Mouse (Mus musculus): Measurements from ENCODE around the gene Arhgap17. TPM values are rescaled to one million over a fixed set of nuclear protein-coding genes. Genes with fewer than 3 reads are reported as not detected.

The Arhgap17 gene
- total RNA-seq, 2 experiments from 2014 or later: 28.8 to 31.7 TPM

DNA sequence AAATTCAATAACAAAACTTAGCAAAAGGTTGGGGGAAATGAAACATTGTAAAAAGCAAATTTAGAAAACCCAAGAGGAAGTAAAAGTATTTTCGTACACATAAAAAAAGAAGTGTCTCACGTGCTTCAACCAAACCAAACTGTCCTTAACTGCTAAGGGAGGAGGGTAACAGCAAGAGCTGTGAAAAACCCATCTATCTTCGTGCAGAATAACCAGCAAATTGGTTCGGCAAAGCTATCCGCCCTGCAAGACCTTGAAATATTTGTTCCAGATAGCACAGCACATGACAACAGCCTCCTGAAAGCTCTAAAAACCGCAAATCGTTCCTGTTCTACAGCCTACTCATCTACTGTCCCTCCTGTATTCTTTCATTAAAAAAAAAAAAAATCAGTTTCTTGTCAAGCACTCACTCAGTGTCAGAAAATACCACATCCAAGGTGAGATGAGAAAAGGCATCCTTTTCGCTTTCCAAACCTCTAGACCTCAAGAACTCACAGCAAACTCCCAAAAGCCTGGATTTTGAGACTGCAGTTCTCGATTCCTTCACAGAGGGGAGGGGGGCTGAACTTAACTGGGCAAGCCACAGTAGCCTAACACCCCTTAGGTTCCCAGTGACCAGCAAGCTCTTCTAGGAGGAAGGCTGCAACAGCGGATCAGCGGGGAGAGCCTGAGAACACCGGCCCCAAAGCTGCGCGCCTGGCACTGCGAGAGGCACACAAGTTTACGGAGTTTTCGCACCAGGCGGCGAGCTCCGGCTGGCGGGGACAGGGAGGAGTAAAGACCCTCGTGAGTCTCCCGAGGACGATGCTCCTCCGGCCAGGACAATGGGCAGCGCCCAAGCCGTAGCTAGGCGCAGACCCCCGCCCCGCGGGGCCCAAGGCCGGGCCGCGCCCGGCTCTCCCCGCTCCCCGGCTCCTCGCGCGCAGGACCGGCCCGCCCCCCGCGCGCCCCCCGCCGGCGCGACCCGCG, 653 bp downstream of the Arhgap17 start:
- peak; percentile 39 to 60 for DNase-seq (ENCODE audit: low spot score in 2 of 2)

DNA sequence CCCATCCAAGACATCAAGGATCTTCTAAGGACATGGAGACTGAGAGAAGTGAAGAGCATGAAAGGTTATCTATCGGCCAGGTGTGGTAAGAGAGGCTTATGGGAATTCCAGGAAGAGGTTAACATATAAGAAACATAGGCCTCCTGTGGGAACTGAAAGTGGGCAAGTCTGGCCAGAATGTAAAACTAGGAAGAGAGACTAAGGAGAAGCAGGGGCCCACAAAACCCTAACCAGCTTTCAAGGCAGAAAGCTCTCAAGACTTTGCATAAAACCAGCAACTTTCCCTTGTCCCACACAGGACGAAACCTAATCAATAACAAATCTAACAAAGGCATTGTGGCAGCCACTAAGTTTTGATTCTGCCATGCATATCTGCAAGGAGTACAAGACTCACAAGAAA, 1.5 kb downstream of the Arhgap17 start:
- DNase-seq (ENCODE audit: low spot score in 2 of 2): no peak

DNA sequence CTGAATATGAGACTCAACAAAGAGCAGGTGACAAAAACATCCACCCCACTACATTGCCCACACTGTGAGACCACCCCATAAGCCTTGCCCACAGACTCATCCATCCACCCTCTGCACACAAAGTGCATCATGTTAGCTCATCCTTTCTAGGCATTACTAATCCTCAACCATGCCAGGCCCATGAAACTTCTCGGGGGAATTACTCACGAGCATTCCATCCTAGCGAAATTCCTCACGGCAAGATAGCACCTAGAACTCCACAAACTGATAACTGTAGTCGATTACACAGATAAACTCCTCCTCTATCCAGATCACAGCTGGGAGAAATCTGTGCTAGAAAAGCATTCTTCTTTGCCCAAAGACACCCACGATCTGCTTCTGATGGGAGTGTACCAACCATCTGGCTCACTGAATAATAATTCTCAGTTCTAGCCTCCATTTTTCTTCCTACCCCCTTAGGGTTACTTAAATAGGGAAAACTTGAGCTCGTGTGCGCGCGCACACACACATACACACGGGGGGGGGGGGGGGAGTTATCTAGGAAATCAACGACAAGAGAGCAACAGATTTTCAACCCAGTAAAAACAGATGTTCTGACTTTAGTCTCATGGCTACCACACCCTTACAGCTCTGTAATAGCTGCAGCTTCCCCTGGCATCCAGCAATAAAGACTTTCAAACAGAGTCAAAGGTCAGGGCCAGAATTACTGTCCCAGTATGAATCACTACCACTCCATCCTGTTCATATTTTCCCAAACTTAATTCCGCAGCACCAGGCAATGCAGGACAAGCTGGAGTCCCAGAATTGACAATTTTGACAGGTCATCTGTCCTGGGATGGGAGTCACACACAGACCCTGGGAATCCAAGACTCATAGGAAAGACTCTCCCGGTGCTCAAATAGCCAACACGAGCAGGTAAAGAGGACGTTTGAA, 2.2 kb downstream of the Arhgap17 start:
- DNase-seq (ENCODE audit: low spot score in 2 of 2): no peak

DNA sequence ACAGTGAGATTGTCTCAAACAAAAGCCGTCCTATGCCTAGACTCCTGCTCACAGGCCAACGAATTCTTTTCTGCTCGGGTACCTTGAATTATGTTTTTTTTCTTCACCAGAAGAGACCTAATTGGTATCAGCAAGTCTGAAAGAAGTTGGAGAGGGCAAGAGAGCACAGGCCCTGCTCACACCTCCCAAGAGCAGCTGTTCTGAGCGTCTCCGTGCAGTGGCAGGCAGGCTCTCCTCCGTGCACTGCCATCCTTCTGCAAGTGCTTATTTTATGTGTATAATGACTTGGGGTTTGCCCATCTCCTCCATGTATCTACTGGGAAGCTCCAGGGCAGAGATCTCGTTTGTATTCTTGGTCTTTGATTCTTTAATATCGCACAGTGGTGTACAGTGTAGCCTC, 2.9 kb downstream of the Arhgap17 start:
- DNase-seq (ENCODE audit: low spot score in 2 of 2): no peak

DNA sequence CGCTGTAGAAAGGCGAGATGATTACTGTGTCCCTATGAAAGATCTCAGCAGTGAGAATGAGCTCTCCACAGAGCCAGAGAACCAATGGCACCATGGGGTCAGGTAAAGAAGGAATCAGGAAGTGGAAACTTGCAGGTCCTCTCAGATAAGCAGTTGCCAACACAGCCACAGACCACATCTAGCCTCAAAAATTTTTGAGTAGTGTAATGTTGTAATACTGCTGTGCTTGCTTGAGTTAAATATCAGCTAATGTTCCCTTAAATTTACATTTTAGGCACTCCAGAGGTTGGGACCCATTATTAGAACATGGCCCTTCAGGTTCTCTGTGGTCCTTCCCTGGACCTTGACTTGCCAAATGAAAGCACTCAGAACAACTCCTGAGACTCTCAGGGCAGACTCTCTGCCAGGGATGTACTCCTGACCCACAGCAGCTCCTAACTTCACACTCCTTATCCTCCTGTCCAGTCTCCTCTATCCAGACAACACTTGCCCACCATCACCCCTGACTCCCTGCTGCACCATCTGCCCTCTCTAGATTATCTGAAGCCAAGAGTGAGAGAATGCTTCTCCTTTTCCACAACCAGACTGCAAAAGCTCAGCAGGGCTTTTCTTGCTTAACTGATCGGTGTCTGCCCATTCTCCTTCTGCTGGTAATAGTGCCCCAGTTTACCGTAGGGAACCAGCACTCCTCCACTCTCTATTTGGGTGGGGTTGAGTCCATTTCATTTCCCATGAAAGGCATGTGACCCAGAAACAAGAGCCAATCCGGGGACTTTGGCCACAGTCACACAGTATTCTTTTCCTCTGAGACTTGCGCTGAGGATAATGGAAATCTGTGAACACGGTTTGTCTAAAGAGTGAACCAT, 3.6 kb downstream of the Arhgap17 start:
- no peak for DNase-seq (ENCODE audit: low spot score in 2 of 2)

DNA sequence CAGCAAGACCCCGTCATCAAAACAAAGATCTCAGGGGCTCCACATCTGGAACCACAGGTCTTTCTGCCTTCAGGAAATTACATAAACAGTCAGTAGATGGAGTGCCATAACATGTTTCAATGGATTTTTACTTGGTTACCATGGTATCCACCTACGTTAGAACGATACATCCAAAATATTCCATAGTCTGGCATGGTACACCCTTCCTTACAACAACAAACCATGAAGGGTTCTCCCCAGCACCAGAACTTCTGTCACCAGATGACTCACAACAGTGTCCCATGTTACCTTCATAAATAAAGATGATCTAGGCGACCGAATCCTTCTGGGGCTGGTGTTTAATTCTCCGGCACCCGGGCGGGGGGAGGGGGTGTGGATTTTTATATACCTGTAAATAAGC, 5.7 kb downstream of the Arhgap17 start:
- DNase-seq (ENCODE audit: low spot score in 2 of 2): no peak

DNA sequence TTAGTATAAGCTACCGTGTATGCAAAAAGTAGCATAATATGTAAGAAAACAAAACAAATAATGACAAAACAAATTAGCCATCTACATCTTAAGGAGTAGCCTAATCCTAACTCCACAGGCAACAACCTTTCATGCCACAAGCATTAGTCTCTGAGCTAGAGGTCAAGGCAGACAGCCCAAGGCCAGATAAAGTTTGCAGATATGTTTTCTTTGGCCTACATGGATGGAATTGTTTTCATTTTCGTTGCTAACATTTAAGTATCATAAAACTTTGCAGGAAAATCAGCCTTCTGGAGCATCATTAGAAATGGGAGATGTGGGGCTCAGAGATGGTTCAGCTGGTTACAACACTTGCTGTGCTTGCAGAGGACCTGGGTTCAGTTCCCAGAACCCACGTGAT, 6.9 kb downstream of the Arhgap17 start:
- DNase-seq (ENCODE audit: low spot score in 2 of 2): no peak

DNA sequence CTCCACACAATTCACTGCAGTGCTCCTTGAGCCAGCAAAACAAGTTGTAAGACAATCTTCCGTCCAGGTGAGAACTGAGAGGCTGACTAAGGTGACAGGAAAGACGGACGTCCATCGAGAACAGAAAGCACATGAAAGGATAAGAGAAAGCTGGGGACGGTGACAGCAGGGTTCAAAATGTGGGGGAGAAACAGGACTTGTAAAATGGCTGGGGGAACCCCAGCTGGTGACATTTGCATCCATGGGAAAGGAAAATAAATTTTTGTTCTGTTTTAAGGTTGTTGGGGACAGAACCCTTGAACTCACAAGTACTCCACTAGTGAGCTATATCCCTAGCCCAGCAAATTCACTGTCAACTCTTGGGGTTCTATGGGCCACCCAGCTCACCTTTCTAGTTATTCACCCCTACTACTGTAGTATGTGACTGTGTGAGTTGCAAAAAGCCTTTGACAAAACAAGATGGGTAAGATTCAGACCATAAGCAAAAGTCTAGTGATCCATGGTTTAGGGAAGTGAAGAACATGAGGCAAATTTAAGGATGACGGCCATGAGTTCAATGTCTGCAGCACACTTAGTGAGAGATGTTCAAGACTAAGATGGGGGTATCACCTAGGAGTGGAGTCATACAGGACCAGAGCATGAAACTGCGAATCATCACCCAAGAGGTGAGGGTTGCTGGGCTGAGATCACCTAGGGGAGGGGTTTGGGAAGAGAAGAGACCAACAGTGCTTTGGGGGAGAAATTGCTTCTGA, 8.3 kb downstream of the Arhgap17 start:
- no peak for DNase-seq (ENCODE audit: low spot score in 2 of 2)

DNA sequence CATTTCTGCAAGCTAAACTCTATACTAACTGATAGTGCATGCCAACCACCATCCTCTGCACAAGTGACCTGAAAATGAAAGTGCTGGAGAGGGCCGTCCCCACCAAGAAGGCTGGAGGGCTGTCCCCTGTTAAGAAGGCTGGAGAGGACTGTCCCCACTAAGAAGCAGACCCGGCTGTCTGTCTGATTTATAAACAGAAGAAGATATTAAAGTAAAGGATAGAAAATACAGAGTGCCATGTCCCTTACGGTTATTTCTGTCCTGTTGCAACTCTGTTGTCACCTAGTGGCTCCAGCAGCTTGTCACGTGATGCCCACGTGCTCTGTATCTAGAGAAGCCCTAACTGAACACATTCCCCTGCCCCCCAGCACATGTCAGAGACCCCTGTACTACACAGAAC, 9.5 kb downstream of the Arhgap17 start:
- no peak for DNase-seq (ENCODE audit: low spot score in 2 of 2)

DNA sequence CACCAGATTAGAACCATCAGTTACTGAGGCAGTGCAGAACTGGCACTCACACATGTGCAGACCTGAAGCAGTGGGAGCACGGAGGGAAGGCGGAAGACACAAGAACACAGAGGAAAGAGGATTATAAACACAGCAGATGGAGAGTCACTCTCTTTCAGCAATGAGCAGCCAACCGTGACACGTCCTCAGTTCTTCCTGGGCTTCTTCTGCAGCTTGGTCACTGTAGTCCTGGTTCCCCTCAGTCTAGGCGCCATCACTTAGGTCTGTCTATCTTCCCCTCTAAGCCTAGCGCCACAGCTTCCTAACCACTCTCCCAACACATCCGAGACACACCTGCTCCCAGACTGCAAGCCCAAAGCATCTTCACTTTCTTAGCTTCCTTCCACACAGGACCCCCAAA, 10.6 kb downstream of the Arhgap17 start:
- no peak for DNase-seq (ENCODE audit: low spot score in 2 of 2)

DNA sequence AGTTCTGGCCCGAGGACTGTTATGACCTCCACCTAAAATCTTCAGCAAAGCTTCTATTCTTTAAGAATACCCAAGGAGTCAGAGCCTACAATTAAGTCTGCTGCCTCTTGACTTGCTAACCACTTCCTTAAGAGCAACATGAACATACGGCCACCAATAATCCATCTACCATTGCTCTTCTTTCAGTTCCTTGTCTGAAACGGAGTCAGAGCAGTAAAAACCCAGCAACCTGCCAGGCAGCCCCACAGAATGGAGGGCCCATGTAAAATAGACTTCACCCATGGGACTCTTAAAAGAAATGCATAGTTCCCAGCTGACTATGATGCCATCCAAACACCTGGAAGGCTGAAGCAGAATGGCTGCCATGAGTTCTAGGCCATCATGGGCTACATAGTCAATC, 13.6 kb downstream of the Arhgap17 start:
- DNase-seq (ENCODE audit: low spot score in 2 of 2): no peak

DNA sequence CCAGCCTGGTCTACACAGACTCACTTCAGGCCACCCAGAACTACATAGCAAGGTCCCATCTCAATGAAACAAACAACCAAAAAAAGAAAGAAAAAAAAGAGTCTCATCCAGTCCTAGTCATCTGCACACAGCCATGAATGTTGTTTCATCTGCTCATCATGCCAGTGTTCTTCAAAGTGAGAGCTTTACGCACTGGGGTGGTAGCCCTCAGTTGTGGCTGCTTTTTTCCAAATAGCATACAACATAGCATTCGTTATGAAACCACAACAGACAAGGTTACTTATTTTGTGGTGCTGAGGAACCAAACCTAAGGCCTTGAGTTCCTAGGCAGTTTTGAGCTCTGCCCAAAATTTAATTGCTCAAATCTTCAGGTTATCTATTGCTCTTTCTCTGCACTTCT, 14.9 kb downstream of the Arhgap17 start:
- DNase-seq (ENCODE audit: low spot score in 2 of 2): no peak

DNA sequence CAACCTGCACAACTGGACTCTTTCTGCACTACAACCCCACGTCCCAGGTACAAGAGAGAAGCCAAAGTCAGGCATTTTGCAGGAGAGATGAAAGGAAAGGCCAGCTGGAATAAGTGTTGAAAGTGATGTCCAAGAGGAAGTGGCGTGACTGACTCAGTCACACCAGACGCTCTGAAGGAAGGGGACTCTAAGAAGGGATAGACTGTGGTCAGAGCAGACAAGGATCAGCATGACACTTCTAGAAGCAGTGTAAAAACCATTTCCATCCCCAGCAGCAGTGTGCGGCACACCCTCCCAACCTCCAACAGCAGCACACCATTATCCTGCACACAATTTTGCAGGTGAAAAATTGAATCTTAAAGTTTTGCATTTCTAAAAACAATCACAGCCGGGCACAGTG, 15.3 kb downstream of the Arhgap17 start:
- DNase-seq (ENCODE audit: low spot score in 2 of 2): no peak

DNA sequence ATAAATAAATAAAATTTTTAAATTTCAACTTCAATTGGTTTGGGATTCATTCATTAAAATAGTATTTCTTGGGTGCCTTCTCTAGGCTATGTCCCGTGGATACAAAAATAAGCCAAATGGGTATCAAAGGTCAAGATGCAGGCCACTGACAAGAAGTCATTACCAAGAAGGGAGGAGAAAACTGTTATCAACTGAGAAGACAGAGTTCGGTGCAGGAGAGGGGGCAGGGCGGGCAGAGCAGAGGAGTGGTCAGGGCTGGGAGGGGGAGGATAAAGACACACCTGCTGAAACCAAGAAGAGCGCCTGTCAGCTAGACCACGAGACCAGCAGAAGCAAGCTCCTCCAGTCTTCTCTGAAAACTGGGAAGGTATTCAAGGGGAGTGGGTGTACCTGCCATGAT, 15.8 kb downstream of the Arhgap17 start:
- DNase-seq (ENCODE audit: low spot score in 2 of 2): no peak

DNA sequence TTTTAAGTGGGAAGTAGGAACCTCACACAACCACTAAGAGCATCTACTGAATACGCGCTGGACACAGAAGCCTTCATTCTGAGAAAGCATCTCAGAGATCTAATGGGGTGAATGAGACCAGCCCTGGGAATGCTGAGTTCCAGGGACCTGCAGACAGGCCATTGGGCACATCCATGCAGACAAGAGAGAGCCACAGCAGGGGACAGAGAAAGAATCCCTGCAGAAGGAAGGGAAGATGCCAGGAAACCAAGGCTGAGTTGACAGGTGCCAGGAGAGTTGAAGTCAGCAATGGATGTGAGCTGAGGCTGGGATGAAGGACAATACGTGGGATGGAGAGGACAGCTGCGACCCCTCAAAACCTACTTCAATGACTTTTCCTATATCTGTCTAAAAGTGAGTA, 16.6 kb downstream of the Arhgap17 start:
- DNase-seq (ENCODE audit: low spot score in 2 of 2): no peak

DNA sequence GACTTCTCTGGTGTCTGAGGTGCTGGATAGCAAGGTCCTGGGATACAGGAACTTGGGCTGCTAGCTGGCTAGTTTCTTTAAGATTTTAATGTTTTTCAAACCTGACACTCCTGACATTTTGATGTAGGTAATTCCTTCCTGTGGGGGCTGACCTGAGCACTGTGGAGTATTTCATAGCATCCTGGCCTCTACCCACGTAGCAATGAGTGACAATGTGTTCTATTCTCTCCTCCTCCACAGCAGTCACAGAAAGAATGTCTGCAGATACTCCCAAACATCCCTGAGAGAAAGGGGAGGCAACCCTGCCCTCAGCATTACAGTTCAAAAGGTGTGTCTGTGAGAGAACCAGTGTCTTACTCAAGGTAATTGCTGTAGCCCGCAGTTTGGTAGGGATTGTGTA, 19.5 kb downstream of the Arhgap17 start:
- DNase-seq (ENCODE audit: low spot score in 2 of 2): no peak

DNA sequence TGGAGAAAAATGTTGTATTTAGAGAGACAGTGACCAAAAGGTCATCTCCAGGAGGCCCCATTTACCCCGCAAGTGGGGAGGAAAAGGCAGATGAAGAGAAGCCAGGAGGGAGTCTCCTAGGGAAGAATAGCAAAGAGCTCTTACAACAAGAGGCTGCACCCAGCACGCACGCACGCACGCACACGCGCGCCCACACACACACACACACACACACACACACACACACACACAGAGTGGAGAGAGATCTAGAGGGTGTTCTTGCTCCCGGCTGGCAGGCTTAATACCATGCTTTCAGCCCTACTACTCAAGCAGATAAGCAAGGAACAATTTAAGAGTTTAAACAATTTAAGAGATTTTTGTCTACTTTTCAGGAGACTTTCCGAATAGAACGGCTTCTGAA, 19.9 kb downstream of the Arhgap17 start:
- DNase-seq (ENCODE audit: low spot score in 2 of 2): no peak

DNA sequence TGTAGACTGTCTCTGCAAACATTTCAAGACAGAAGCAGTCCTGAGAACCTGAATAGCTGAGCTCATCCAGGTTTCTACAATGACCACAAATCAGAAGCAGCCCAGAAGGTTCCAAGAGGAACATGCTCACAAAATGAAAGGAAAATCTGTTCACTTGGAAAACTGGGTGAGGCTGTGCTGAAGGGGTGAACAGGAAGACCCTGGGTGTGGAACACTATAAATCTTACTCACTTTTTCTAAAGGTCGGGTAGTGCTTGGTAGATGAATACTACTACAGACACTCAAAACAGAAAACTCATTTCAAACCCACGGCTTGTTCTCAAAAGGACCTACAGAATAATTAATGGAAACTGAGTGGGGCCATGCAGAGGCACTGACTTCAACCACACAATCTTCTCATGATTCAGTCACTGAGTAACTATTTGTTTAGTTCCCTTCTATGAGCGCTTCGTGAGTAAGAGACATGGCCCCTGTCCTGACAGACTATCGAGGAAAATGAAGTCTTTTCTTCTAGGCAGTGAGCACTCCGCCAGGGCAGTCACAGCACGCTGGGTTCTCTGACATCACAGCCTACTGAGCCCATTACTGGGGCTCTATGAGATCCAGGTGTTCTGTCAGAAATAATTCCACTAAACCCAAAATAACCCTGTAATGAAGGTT, 23.0 kb downstream of the Arhgap17 start:
- DNase-seq (ENCODE audit: low spot score in 2 of 2): no peak

DNA sequence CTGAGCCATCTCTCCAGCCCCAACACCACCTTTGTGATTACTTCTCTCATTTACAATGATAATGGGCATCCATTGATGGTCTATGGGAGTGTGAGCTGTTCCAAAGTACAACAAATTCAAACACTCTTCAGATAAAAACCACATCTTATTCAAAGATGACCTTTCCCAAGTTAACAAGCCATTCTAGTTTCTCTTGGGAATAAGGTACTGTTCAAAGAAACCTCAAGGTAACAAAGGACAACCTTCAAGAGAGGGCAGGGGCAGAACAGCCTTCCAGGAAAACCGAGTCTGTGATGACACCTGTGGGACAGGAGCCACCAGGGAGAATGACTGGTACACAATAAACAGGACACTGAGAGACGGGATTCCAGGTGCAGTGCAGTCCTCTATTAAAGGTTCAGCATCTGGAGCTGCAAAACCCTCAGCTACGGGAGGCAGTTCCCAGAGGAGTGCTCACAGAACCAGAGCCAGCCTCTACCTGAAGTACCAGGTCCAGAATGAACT, 24.6 kb downstream of the Arhgap17 start:
- DNase-seq (ENCODE audit: low spot score in 2 of 2): no peak

Data from gastrocnemius, postnatal 4 days (tissue).